Comparison of ENCODE assay signal across 8 mouse cellular contexts in genomic region chr4:55533196-55533802, GRCm38 (mm10). TPM values are rescaled to one million over a fixed set of nuclear protein-coding genes. Genes with fewer than 3 reads are reported as not detected.
DNase-seq lines count a peak whose midpoint lies in the region; ATAC-seq and TF ChIP-seq lines count a peak whose summit lies in the region.

No protein-coding gene starts in this region.

- ATAC-seq in lung, embryonic 16.5 days (ENCODE audit: low read depth): no peak
- ATAC-seq in hindbrain, postnatal 0 days: no peak
- ATAC-seq in midbrain, embryonic 16.5 days: peak; percentile 5

- no peaks in the 10 kb centered on the region for H3K36me3 ChIP-seq in lung, embryonic 16.5 days (ENCODE audit: control insufficient read depth, insufficient read depth, low read length)
- H3K36me3 ChIP-seq in hindbrain, postnatal 0 days (ENCODE audit: insufficient read depth, low read length): no peaks in the 10 kb centered on the region
- no peaks in the 10 kb centered on the region for H3K36me3 ChIP-seq in midbrain, embryonic 16.5 days (ENCODE audit: control insufficient read depth, insufficient read depth, low read length)

- peak overlapping the region; percentile 96 for H3K27ac ChIP-seq in lung, embryonic 16.5 days (ENCODE audit: low read length)
- H3K27ac ChIP-seq in embryonic fibroblast, embryonic 13.5 days (ENCODE audit: insufficient read depth, low read length): peak overlapping the region; percentile 97
- H3K27ac ChIP-seq in hindbrain, postnatal 0 days: peak overlapping the region; percentile 86
- H3K27ac ChIP-seq in midbrain, embryonic 16.5 days (ENCODE audit: low read length): peak overlapping the region; percentile 87

- H3K27me3 ChIP-seq in lung, embryonic 16.5 days (ENCODE audit: control insufficient read depth, insufficient read depth, low read depth, low read length): peaks cover 3% of the 10 kb centered on the region
- H3K27me3 ChIP-seq in hindbrain, postnatal 0 days (ENCODE audit: insufficient read depth, low read length): 0 out of 2 replicates have a peak, but pooled peaks cover 5% of the 10 kb centered on the region
- peaks cover 7% of the 10 kb centered on the region for H3K27me3 ChIP-seq in midbrain, embryonic 16.5 days (ENCODE audit: control insufficient read depth, insufficient read depth, low read depth, low read length)

- H3K9me3 ChIP-seq in lung, embryonic 16.5 days (ENCODE audit: control insufficient read depth, low read length): no peaks in the 10 kb centered on the region
- H3K9me3 ChIP-seq in hindbrain, postnatal 0 days (ENCODE audit: low read length): no peaks in the 10 kb centered on the region
- H3K9me3 ChIP-seq in midbrain, embryonic 16.5 days (replicated peaks; ENCODE audit: control insufficient read depth, low read length, poor library complexity, severe bottlenecking): no peaks in the 10 kb centered on the region

- WGBS in lung, embryonic 16.5 days: under 1% methylated on average over 21 of the region's 21 CpGs
- 2% methylated on average over 21 of the region's 21 CpGs for WGBS in hindbrain, postnatal 0 days
- under 1% methylated on average over 21 of the region's 21 CpGs for WGBS in midbrain, embryonic 16.5 days

- no peak for TF ChIP-seq CTCF in embryonic fibroblast, embryonic 13.5 days (IDR thresholded peaks at IDR 0.05; ENCODE audit: borderline replicate concordance, insufficient read depth, low read length)
- TF ChIP-seq CTCF in hindbrain, postnatal 0 days (IDR thresholded peaks at IDR 0.05; ENCODE audit: low read depth): no peak

- H3K4me1 ChIP-seq in lung, embryonic 16.5 days (replicated peaks; ENCODE audit: control insufficient read depth, insufficient read depth, low read length): peaks cover 18% of the 10 kb centered on the region
- peaks cover 2% of the 10 kb centered on the region; the same call in 1 of the 2 replicates for H3K4me1 ChIP-seq in embryonic fibroblast, embryonic 13.5 days (ENCODE audit: control insufficient read depth, insufficient read depth, low read length)
- H3K4me1 ChIP-seq in hindbrain, postnatal 0 days (ENCODE audit: insufficient read depth, low read length): peaks cover 9% of the 10 kb centered on the region; the same call in 1 of the 2 replicates
- peaks cover 17% of the 10 kb centered on the region for H3K4me1 ChIP-seq in midbrain, embryonic 16.5 days (ENCODE audit: control insufficient read depth, insufficient read depth, low read length)

- DNase-seq in lung, postnatal 25 days (ENCODE audit: low spot score): no peak
- DNase-seq in hindbrain, postnatal 0 days (ENCODE audit: low spot score): no peak
- DNase-seq in cerebellum, adult 9-10 months: no peak
- DNase-seq in layer of hippocampus, adult 18-20 months (ENCODE audit: low spot score in 2 of 2): no peak
- no peak for DNase-seq in thymus, postnatal 14 days

- no peak; the same call in 1 of the 2 replicates for TF ChIP-seq POLR2A in embryonic fibroblast, embryonic 13.5 days (IDR thresholded peaks at IDR 0.05; ENCODE audit: low read depth, low read length)

- H3K4me2 ChIP-seq in lung, embryonic 16.5 days (ENCODE audit: low read depth, low read length): peak overlapping the region; percentile 94
- peak overlapping the region; percentile 82 for H3K4me2 ChIP-seq in hindbrain, postnatal 0 days (ENCODE audit: low read depth, low read length)
- peak overlapping the region; percentile 76 for H3K4me2 ChIP-seq in midbrain, embryonic 16.5 days (ENCODE audit: low read length)

- H3K9ac ChIP-seq in lung, embryonic 16.5 days (ENCODE audit: low read length): peak overlapping the region; percentile 81
- H3K9ac ChIP-seq in hindbrain, postnatal 0 days (replicated peaks; ENCODE audit: low read length): peak overlapping the region; percentile 61
- H3K9ac ChIP-seq in midbrain, embryonic 16.5 days (ENCODE audit: low read depth, low read length): peak overlapping the region; percentile 80

- peak overlapping the region; percentile 69 for H3K4me3 ChIP-seq in lung, embryonic 16.5 days (ENCODE audit: low read length)
- H3K4me3 ChIP-seq in embryonic fibroblast, embryonic 13.5 days (ENCODE audit: insufficient read depth, low read length): peak overlapping the region; percentile 56
- peak overlapping the region; percentile 62 for H3K4me3 ChIP-seq in hindbrain, postnatal 0 days (ENCODE audit: low read length)
- peak overlapping the region; percentile 69 for H3K4me3 ChIP-seq in midbrain, embryonic 16.5 days (ENCODE audit: low read depth, low read length)

RNA-seq across cellular contexts. Expression of gene Klf4, which starts 1.0 kb away (rescaled TPM):
- polyA plus RNA-seq in lung, embryonic 16.5 days (2015; fragmentation: Nextera tagmentation; extraction: Ambion mirVana): 8.9 and 9.4 TPM in 2 replicates
- 36.5 and 49.2 TPM in 2 replicates for polyA plus RNA-seq in embryonic fibroblast, embryonic 13.5 days (2011; ENCODE audit: insufficient read length, low read depth, missing spikeins)
- 10.6 and 14.6 TPM in 2 replicates for total RNA-seq in hindbrain, postnatal 0 days (2014; rRNA removed)
- polyA plus RNA-seq in hindbrain, postnatal 0 days (2015; fragmentation: Nextera tagmentation; extraction: Ambion mirVana): 4.0 and 4.3 TPM in 2 replicates
- polyA plus RNA-seq in midbrain, embryonic 16.5 days (2015; fragmentation: Nextera tagmentation; extraction: Ambion mirVana): 1.9 and 2.0 TPM in 2 replicates
- 1 to 10 TPM; 9.2 to 9.9 TPM for total RNA-seq in layer of hippocampus, adult 18-20 months (2021)
